Mouse (Mus musculus): ENCODE measurements around the gene Dek. TPM values are rescaled to one million over a fixed set of nuclear protein-coding genes. Genes with fewer than 3 reads are reported as not detected.

Gene Dek
- total RNA-seq (2021) = 10 to 100 TPM; 59.8 to 60.8 TPM
- long read RNA-seq, transcript Dek-201 (11 exons, 2,556 nt) = major isoform, 55 of 131 reads
- long read RNA-seq, partial matches to known transcripts = 5 of 131 reads
- long read RNA-seq, other reads (novel, unspliced or antisense) = 71 of 131 reads

DNA sequence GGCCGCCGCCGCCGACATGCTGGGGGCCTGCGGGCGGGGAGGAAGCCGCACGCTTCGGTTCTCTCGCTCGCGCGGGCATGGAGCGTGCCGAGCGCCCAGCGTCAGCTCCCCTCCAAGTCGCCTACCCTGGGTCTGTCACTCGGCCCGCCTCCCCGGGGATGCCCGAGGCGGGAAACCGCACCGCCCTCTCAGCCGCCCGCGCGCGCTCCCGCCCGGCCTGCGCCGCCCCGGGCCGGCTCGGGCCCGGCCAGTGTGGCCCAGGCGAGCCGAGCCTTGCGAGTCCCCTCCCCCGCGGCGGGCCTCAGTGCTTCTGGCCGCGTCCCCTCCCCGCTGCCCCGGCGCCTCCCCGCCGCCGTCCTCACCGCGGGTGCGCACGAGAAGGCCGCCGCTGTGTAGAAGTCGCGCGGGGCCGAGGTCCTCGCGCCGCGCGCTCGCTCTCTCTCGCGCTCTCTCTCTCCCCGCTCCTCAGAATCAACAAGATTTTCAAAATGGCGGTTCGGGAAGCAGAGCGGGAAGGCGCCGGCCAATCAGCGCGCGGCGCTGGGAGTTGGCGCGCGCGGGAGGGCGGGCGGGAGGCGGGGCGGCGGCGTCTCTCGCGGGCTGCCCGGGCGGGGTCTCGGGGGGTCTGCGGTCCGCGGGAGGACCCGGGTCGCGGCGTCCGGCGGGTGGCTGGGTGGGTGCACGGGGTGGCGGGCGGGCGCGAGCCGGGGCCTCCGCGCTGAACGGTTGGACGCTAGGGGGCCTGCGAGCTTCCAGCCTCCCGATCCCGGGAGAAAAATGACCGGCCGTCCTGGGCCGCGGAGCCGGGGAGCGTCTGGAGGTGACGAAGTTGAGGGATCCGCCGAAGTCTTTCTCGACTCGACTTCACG, at the start of gene Dek:
Gene Dek (minus strand): TSS at position 491 of the 869 bp plus-strand sequence.
- peak; percentile 81 to 86 for DNase-seq (ENCODE audit: low spot score in 2 of 2)

GRCm38 (mm10) chr13:47154866-47155265, 48.9 kb upstream of the Dek start:
- no peak for DNase-seq (ENCODE audit: low spot score in 2 of 2)

- no peak for DNase-seq (ENCODE audit: low spot score in 2 of 2)
Observed at GRCm38 (mm10) chr13:47153206-47153605, 47.2 kb upstream of the Dek start.

GRCm38 (mm10) chr13:47152390-47152789, 46.4 kb upstream of the Dek start:
- DNase-seq (ENCODE audit: low spot score in 2 of 2) = peak; percentile 32 to 46

DNA sequence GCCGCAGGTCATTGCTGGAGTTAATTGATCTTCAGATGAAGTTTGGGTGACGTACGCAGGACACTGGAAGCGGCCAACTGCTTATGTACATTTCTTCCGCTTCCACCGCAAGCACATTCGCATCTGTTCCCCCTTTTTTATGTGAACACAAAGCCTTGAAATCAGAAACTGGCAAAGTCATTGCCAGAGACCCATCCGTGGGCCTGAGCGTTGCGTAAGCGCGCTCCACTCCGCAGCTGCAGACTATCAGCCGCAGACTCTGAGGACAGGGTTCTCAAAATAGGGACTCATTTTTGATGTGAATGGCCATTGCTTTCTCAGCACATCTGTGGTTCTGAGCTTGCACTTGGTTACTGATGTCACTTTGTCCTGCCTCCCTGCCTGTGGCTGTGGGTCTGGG, 45.1 kb upstream of the Dek start:
- DNase-seq (ENCODE audit: low spot score in 2 of 2) = no peak

GRCm38 (mm10) chr13:47149993-47150392, 44.0 kb upstream of the Dek start:
- DNase-seq (ENCODE audit: low spot score in 2 of 2) = no peak

- no peak for DNase-seq (ENCODE audit: low spot score in 2 of 2)
Observed at GRCm38 (mm10) chr13:47148573-47148972, 42.6 kb upstream of the Dek start.

- DNase-seq (ENCODE audit: low spot score in 2 of 2) = no peak
Observed at GRCm38 (mm10) chr13:47146388-47146787, 40.4 kb upstream of the Dek start.

DNA sequence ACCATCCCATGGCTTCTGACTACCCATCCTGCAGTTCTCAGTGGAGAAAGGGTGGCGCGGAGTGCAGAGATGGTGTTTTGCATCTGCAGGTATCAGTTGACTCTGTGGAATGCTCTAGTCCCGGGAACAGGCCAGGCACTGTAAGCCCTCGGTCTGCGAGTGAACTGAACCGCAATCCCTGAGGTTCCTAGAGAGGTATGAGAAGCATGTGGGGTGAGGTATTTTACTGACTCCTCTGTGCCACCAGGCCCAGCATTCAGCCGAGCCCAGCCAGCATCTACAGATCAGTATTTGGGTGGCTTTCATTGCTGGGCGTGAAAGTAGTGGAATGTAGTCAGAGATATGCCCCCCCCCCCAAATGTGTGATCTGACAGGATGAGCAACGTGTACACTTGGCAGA, 39.9 kb upstream of the Dek start:
- DNase-seq (ENCODE audit: low spot score in 2 of 2) = no peak

DNA sequence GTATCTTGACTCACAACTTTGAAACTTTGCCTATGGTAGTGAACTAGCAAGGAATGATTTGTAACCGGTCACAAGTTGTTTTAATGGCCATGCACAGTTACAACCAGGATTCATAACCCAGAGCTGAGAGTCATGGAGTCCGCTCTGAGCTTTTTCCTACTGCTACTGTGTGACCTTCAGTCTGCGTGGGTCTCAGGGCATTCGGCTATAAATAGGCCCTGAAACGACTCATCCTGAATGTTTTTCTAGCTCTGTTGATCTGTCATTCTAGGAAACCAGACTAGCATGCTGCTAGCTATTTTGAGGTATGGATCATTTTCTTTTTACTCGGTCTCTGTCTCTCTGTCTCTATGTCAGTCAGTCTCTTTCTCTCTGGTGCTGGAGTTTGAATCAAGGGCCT, 36.8 kb upstream of the Dek start:
- DNase-seq (ENCODE audit: low spot score in 2 of 2) = no peak

GRCm38 (mm10) chr13:47135741-47136140, 29.7 kb upstream of the Dek start:
- no peak for DNase-seq (ENCODE audit: low spot score in 2 of 2)

GRCm38 (mm10) chr13:47134836-47135235, 28.8 kb upstream of the Dek start:
- DNase-seq (ENCODE audit: low spot score in 2 of 2) = no peak

- no peak for DNase-seq (ENCODE audit: low spot score in 2 of 2)
Observed at GRCm38 (mm10) chr13:47133058-47133457, 27.1 kb upstream of the Dek start.

GRCm38 (mm10) chr13:47129090-47129489, 23.1 kb upstream of the Dek start:
- DNase-seq (ENCODE audit: low spot score in 2 of 2) = no peak

- DNase-seq (ENCODE audit: low spot score in 2 of 2) = no peak
Observed at GRCm38 (mm10) chr13:47125595-47125994, 19.6 kb upstream of the Dek start.

- no peak for DNase-seq (ENCODE audit: low spot score in 2 of 2)
Observed at GRCm38 (mm10) chr13:47124986-47125385, 19.0 kb upstream of the Dek start.

DNA sequence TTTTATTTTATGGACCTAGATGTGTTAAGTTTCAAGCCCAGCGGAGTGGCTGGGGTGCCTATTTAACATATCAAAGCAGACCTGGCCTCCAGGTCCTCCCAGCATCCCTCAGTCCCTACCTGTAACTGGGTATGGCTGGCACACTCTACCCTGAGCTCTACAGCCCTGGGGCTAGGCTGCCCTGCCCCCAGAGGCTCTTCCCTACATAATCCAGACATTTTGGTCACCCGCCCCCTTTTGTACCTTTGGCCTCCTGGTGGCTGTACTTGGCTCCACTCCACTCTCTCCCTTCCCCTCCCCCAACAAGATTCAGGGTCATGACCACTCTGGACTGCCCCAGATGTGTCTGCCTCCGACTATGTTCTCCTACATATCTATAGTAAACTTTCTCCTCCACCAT, 18.4 kb upstream of the Dek start:
- DNase-seq (ENCODE audit: low spot score in 2 of 2) = no peak

GRCm38 (mm10) chr13:47122537-47123430, 16.8 kb upstream of the Dek start, which contains the start of gene Rnf144b:
Gene Rnf144b, plus strand, starts transcription at chr13:47122656.
- DNase-seq (ENCODE audit: low spot score in 2 of 2) = peak; percentile 30 to 54

- DNase-seq (ENCODE audit: low spot score in 2 of 2) = no peak
Observed at GRCm38 (mm10) chr13:47121333-47121889, 15.4 kb upstream of the Dek start.

DNA sequence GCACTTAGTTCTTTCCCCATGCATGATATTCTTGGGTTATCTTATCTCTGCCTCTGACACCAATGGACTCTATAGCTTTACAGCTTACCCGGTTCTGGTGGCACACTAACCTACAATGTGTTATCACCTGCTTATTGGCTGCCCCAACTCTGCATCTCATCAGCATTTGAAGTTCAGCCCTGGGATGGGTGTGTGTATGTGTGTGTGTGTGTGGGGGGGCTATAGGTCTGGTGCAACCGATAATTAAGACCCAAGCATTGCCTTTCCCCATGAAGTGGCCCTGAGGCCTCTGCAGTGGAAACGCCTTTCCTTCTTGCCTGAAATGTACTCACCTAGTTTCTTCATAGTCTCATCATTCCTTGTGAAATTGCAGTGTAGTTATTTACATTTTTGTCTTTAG, 10.0 kb upstream of the Dek start:
- no peak for DNase-seq (ENCODE audit: low spot score in 2 of 2)

GRCm38 (mm10) chr13:47112924-47113323, 6.9 kb upstream of the Dek start:
- DNase-seq (ENCODE audit: low spot score in 2 of 2) = no peak
